Mouse (Mus musculus) left cerebral cortex, adult 8-10 months (tissue): Measurements from ENCODE around the gene Hist1h4a. TPM values are rescaled to one million over a fixed set of nuclear protein-coding genes. Genes with fewer than 3 reads are reported as not detected.

Experiments
- microRNA-seq, 2 experiments: library from miRNA; unstranded; fragments of <30 nt; microRNA quantifications; one replicate each; pipeline ENCODE4 v1.2.0; 2022
- total RNA-seq, 4 experiments: library from RNA; stranded (reverse); gene quantifications; 2 replicates each; pipeline ENCODE4 v1.2.4; 2022

The Hist1h4a gene
- total RNA-seq, 4 experiments from 2014 or later: 43.4 to 63.5 (median 58.0) TPM

Small RNA genes lying within 50 kb of the gene (microRNA-seq; reads per million reads assigned to microRNA genes)
- gene Gm44314 (0 reads per million in 2 experiments), gene Gm44484 (0 reads per million in 2 experiments)

Other genes with a start within 250 kb of the Hist1h4a start
- 100 to 1,000 TPM; 263 to 358 (median 294) TPM for gene Hist1h4h, start 230.2 kb downstream of the Hist1h4a start, total RNA-seq
- gene Hist1h2af, start 227.3 kb downstream of the Hist1h4a start, total RNA-seq: 10 to 100 TPM in 1 of 4 experiments, 1 to 10 TPM in 2, not detected in 1; 1.7 to 10.6 (median 3.0) TPM
- 1 to 10 TPM; 3.7 to 6.0 (median 4.2) TPM for gene Hist1h3g, start 225.8 kb downstream of the Hist1h4a start, total RNA-seq
- gene Hist1h2bh, start 217.8 kb downstream of the Hist1h4a start, total RNA-seq: 1 to 10 TPM in 2 of 4 experiments, under 1 TPM in 2; 0.84 to 1.6 (median 0.98) TPM
- gene Hist1h3f, start 217.2 kb downstream of the Hist1h4a start, total RNA-seq: 10 to 100 TPM; 15.3 to 21.8 (median 16.6) TPM
- gene Hist1h4f, start 209.6 kb downstream of the Hist1h4a start, total RNA-seq: 100 to 1,000 TPM; 153 to 191 (median 171) TPM
- gene Hist1h1d, start 208.0 kb downstream of the Hist1h4a start, total RNA-seq: 1 to 10 TPM; 3.4 to 4.2 (median 3.5) TPM
- gene Hist1h3e, start 198.9 kb downstream of the Hist1h4a start, total RNA-seq: 10 to 100 TPM; 43.6 to 61.8 (median 54.4) TPM
- 1 to 10 TPM; 3.0 to 5.2 (median 4.7) TPM for gene Hist1h2ae, start 190.0 kb downstream of the Hist1h4a start, total RNA-seq
- 10 to 100 TPM; 60.3 to 72.4 (median 70.0) TPM for gene Hist1h2bg, start 189.8 kb downstream of the Hist1h4a start, total RNA-seq
- gene Hist1h2bf, start 187.0 kb downstream of the Hist1h4a start, total RNA-seq: 10 to 100 TPM; 23.0 to 26.4 (median 24.2) TPM
- 1 to 10 TPM; 1.3 to 6.6 (median 3.8) TPM for gene Hist1h2ad, start 186.8 kb downstream of the Hist1h4a start, total RNA-seq
- 10 to 100 TPM in 2 of 4 experiments, 1 to 10 TPM in 2; 8.9 to 11.8 (median 10.0) TPM for gene Hist1h3d, start 185.5 kb downstream of the Hist1h4a start, total RNA-seq
- gene Hist1h4d, start 179.6 kb downstream of the Hist1h4a start, total RNA-seq: 100 to 1,000 TPM; 126 to 155 (median 139) TPM
- gene Hist1h2be, start 140.1 kb downstream of the Hist1h4a start, total RNA-seq: 1 to 10 TPM; 5.5 to 9.6 (median 7.2) TPM
- gene Hist1h1e, start 138.7 kb downstream of the Hist1h4a start, total RNA-seq: 10 to 100 TPM; 61.9 to 65.4 (median 62.5) TPM
- gene Hist1h2ac, start 77.3 kb downstream of the Hist1h4a start, total RNA-seq: 1 to 10 TPM; 1.4 to 2.3 (median 1.9) TPM
- gene Hist1h2bc, start 77.0 kb downstream of the Hist1h4a start, total RNA-seq: 10 to 100 TPM; 26.9 to 40.2 (median 30.0) TPM
- under 1 TPM in 1 of 4 experiments, not detected in 3; 0.41 TPM for gene Hist1h1t, start 65.4 kb downstream of the Hist1h4a start, total RNA-seq
- gene Hist1h4c, start 62.8 kb downstream of the Hist1h4a start, total RNA-seq: 100 to 1,000 TPM in 2 of 4 experiments, 10 to 100 TPM in 2; 87.8 to 116 (median 99.2) TPM
- 1 to 10 TPM; 3.4 to 7.7 (median 4.6) TPM for gene Hfe, start 50.4 kb downstream of the Hist1h4a start, total RNA-seq
- 10 to 100 TPM; 69.7 to 80.4 (median 72.8) TPM for gene Hist1h1c, start 22.4 kb downstream of the Hist1h4a start, total RNA-seq
- 1 to 10 TPM; 1.1 to 3.3 (median 2.8) TPM for gene Hist1h3c, start 15.6 kb downstream of the Hist1h4a start, total RNA-seq
- 10 to 100 TPM; 12.3 to 18.8 (median 16.3) TPM for gene Hist1h2bb, start 14.5 kb downstream of the Hist1h4a start, total RNA-seq
- 10 to 100 TPM; 18.4 to 30.4 (median 21.0) TPM for gene Hist1h2ab, start 10.1 kb downstream of the Hist1h4a start, total RNA-seq
- gene Hist1h3b, start 9.0 kb downstream of the Hist1h4a start, total RNA-seq: 10 to 100 TPM in 1 of 4 experiments, 1 to 10 TPM in 3; 5.3 to 12.2 (median 8.1) TPM
- 10 to 100 TPM; 53.3 to 70.8 (median 63.3) TPM for gene Hist1h4b, start 4.2 kb downstream of the Hist1h4a start, total RNA-seq
- gene Hist1h3a, start 1.2 kb upstream of the Hist1h4a start, total RNA-seq: 10 to 100 TPM; 33.9 to 55.0 (median 40.9) TPM
- gene Hist1h1a, start 2.4 kb upstream of the Hist1h4a start, total RNA-seq: 10 to 100 TPM; 29.7 to 32.8 (median 30.7) TPM
- gene Trim38, start 8.7 kb upstream of the Hist1h4a start, total RNA-seq: not detected
- gene Slc17a2, start 45.8 kb upstream of the Hist1h4a start, total RNA-seq: not detected
- gene Slc17a3, start 78.2 kb upstream of the Hist1h4a start, total RNA-seq: under 1 TPM in 1 of 4 experiments, not detected in 3; 0.25 TPM
- not detected for gene Slc17a1, start 106.5 kb upstream of the Hist1h4a start, total RNA-seq
- not detected for gene Slc17a4, start 153.8 kb upstream of the Hist1h4a start, total RNA-seq
- gene Hist1h2ba, start 172.9 kb upstream of the Hist1h4a start, total RNA-seq: not detected
- not detected for gene Hist1h2aa, start 173.2 kb upstream of the Hist1h4a start, total RNA-seq
- 1 to 10 TPM in 1 of 4 experiments, under 1 TPM in 3; 0.51 to 1.7 (median 0.69) TPM for gene Scgn, start 230.0 kb upstream of the Hist1h4a start, total RNA-seq